Mouse (Mus musculus) MEL (cell line): ENCODE results near the gene Btbd11.

ENCODE experiments used
- CTCF ChIP-seq, 3 experiments: IDR thresholded peaks in 2 of 3; conservative IDR thresholded peaks in 1 of 3; 2 replicates each; pipeline ENCODE4 v1.5.1; 2011 to 2012; ENCODE audit warnings: low read length in 3 of 3, low read depth in 2 of 3, mild to moderate bottlenecking in 2 of 3, improper control_type of control experiment in 1 of 3, inconsistent platforms in 1 of 3, mixed read lengths in 1 of 3, moderate library complexity in 1 of 3; ENCODE audit not compliant: control insufficient read depth in 1 of 3, insufficient read depth in 1 of 3, poor library complexity in 1 of 3, severe bottlenecking in 1 of 3
- E2F4 ChIP-seq: IDR thresholded peaks from 2 replicates; pipeline ENCODE4 v1.6.1; 2011; ENCODE audit warnings: low read depth, low read length, improper control_type of control experiment, borderline replicate concordance
- EP300 ChIP-seq, 2 experiments: IDR thresholded peaks; 2 replicates each; pipeline ENCODE4 v1.6.1; 2011; ENCODE audit warnings: improper control_type of control experiment in 2 of 2, low read length in 2 of 2, low read depth in 1 of 2, mild to moderate bottlenecking in 1 of 2
- GATA1 ChIP-seq: IDR thresholded peaks from 2 replicates; pipeline ENCODE4 v1.6.1; 2011; ENCODE audit warnings: low read depth, low read length, improper control_type of control experiment
- HCFC1 ChIP-seq: IDR thresholded peaks from 2 replicates; pipeline ENCODE4 v1.6.1; 2012; ENCODE audit warnings: low read depth, mild to moderate bottlenecking, inconsistent platforms, low read length, improper control_type of control experiment, moderate library complexity
- MAX ChIP-seq: IDR thresholded peaks from 2 replicates; pipeline ENCODE4 v1.6.1; 2011; ENCODE audit warnings: low read length, improper control_type of control experiment
- POLR2A ChIP-seq, 2 experiments: IDR thresholded peaks; 2 replicates each; pipeline ENCODE4 v1.6.1; 2011 to 2012; ENCODE audit warnings: low read length in 2 of 2, mild to moderate bottlenecking in 2 of 2, control low read depth in 1 of 2, improper control_type of control experiment in 1 of 2, low read depth in 1 of 2, moderate library complexity in 1 of 2; ENCODE audit not compliant: control insufficient read depth in 1 of 2, insufficient read depth in 1 of 2, poor library complexity in 1 of 2
- SIN3A ChIP-seq: IDR thresholded peaks from 2 replicates; pipeline ENCODE4 v1.6.1; 2012; ENCODE audit warnings: low read length, improper control_type of control experiment, inconsistent platforms
- ZKSCAN1 ChIP-seq: IDR thresholded peaks from 2 replicates; pipeline ENCODE4 v1.6.1; 2012; ENCODE audit warnings: low read depth, mild to moderate bottlenecking, inconsistent platforms, low read length, improper control_type of control experiment, moderate library complexity
- ZNF384 ChIP-seq: IDR thresholded peaks from 2 replicates; pipeline ENCODE4 v1.6.1; 2012; ENCODE audit warnings: low read depth, mild to moderate bottlenecking, inconsistent platforms, low read length, improper control_type of control experiment

GRCm38 (mm10) chr10:85591296-85591695 lies 204.7 kb downstream of the Btbd11 start:
- TF ChIP-seq MAX (no peak), HCFC1 (no peak), ZKSCAN1 (no peak), E2F4 (no peak), CTCF (IDR thresholded peaks at IDR 0.05 in 2 of 3, conservative IDR thresholded peaks at IDR 0.05 in 1 of 3; ENCODE audit: control insufficient read depth in 1 of 3, insufficient read depth in 1 of 3, low read depth in 2 of 3, low read length in 3 of 3, poor library complexity in 1 of 3, severe bottlenecking in 1 of 3) (no peak), SIN3A (no peak), POLR2A (IDR thresholded peaks at IDR 0.05; ENCODE audit: control insufficient read depth in 1 of 2, insufficient read depth in 1 of 2, low read depth in 1 of 2, low read length in 2 of 2, poor library complexity in 1 of 2) (no peak), EP300 (IDR thresholded peaks at IDR 0.05; ENCODE audit: low read depth in 1 of 2, low read length in 2 of 2) (no peak), ZNF384 (no peak), GATA1 (no peak)
